Mouse (Mus musculus) retina, adult 2 months (tissue): ENCODE data around the gene Ttc28.

Experiments used
- DNase-seq: peaks from one replicate; pipeline ENCODE4 v3.0.0-alpha.2; 2012; ENCODE audit warnings: low read depth, low spot score

The Ttc28 gene

GRCm38 (mm10) chr5:111131561-111131960 lies 252.0 kb downstream of the Ttc28 start:
- no peak for DNase-seq

- DNase-seq = no peak
These were observed 253.5 kb downstream of the Ttc28 start for GRCm38 (mm10) chr5:111133150-111133549.

GRCm38 (mm10) chr5:111133754-111134153 lies 254.2 kb downstream of the Ttc28 start:
- no peak for DNase-seq

GRCm38 (mm10) chr5:111137283-111137682 lies 257.7 kb downstream of the Ttc28 start:
- no peak for DNase-seq

GRCm38 (mm10) chr5:111137742-111138141 lies 258.1 kb downstream of the Ttc28 start:
- no peak for DNase-seq

- DNase-seq = no peak
These were observed 258.7 kb downstream of the Ttc28 start for GRCm38 (mm10) chr5:111138239-111138833.

GRCm38 (mm10) chr5:111138927-111139565 lies 259.4 kb downstream of the Ttc28 start:
- DNase-seq = no peak

GRCm38 (mm10) chr5:111139622-111140021 lies 260.0 kb downstream of the Ttc28 start:
- no peak for DNase-seq

- DNase-seq = no peak
These were observed 261.7 kb downstream of the Ttc28 start for GRCm38 (mm10) chr5:111141139-111141885.

- no peak for DNase-seq
These were observed 263.2 kb downstream of the Ttc28 start for GRCm38 (mm10) chr5:111142837-111143236.

GRCm38 (mm10) chr5:111144411-111144810 lies 264.8 kb downstream of the Ttc28 start:
- no peak for DNase-seq

- no peak for DNase-seq
These were observed 271.0 kb downstream of the Ttc28 start for GRCm38 (mm10) chr5:111150581-111150980.

GRCm38 (mm10) chr5:111151882-111152759 lies 272.5 kb downstream of the Ttc28 start:
- no peak for DNase-seq

GRCm38 (mm10) chr5:111154586-111154985 lies 275.0 kb downstream of the Ttc28 start:
- no peak for DNase-seq

GRCm38 (mm10) chr5:111155271-111155670 lies 275.7 kb downstream of the Ttc28 start:
- DNase-seq = no peak

GRCm38 (mm10) chr5:111155928-111156327 lies 276.3 kb downstream of the Ttc28 start:
- DNase-seq = no peak

- DNase-seq = no peak
These were observed 278.7 kb downstream of the Ttc28 start for GRCm38 (mm10) chr5:111158266-111158665.

- DNase-seq = no peak
These were observed 280.2 kb downstream of the Ttc28 start for GRCm38 (mm10) chr5:111159628-111160321.

GRCm38 (mm10) chr5:111161146-111161930 lies 281.7 kb downstream of the Ttc28 start:
- no peak for DNase-seq

- no peak for DNase-seq
These were observed 283.3 kb downstream of the Ttc28 start for GRCm38 (mm10) chr5:111162857-111163256.
